Mouse (Mus musculus) neural tube, embryonic 13.5 days (tissue): ENCODE measurements around the gene Mpst. TPM values are rescaled to one million over a fixed set of nuclear protein-coding genes. Genes with fewer than 3 reads are reported as not detected.

Experiments
- ATAC-seq: fragments of 200-750 bp; cut with Nextera tagmentation; 2 replicates; pipeline ENCODE4 v1.8.0; 2017; ENCODE audit warnings: low read depth, mild to moderate bottlenecking, moderate TSS enrichment, moderate library complexity
- H3K27ac ChIP-seq: fragments of 300-500 bp; sonication (generic); replicated peaks from 2 replicates; pipeline ENCODE4 v1.5.1; 2015; ENCODE audit warnings: moderate library complexity, mild to moderate bottlenecking, inconsistent platforms
- H3K27me3 ChIP-seq: fragments of 300-500 bp; sonication (generic); 2 replicates; pipeline ENCODE4 v1.6.1; 2015; ENCODE audit warnings: mild to moderate bottlenecking, inconsistent platforms
- H3K36me3 ChIP-seq: fragments of 300-500 bp; sonication (generic); 2 replicates; pipeline ENCODE4 v1.6.1; 2015; ENCODE audit warnings: mild to moderate bottlenecking, inconsistent platforms
- H3K4me1 ChIP-seq: fragments of 300-500 bp; sonication (generic); replicated peaks from 2 replicates; pipeline ENCODE4 v1.6.1; 2015; ENCODE audit warnings: inconsistent platforms
- H3K4me2 ChIP-seq: fragments of 300-500 bp; sonication (generic); 2 replicates; pipeline ENCODE4 v1.6.1; 2015; ENCODE audit warnings: inconsistent platforms, mild to moderate bottlenecking, moderate library complexity
- H3K4me3 ChIP-seq: fragments of 300-500 bp; sonication (generic); 2 replicates; pipeline ENCODE4 v1.5.1; 2015; ENCODE audit warnings: mild to moderate bottlenecking, inconsistent platforms
- H3K9ac ChIP-seq: fragments of 300-500 bp; sonication (generic); 2 replicates; pipeline ENCODE4 v1.6.1; 2015; ENCODE audit warnings: moderate library complexity, mild to moderate bottlenecking, inconsistent platforms
- H3K9me3 ChIP-seq: fragments of 300-500 bp; sonication (generic); 2 replicates; pipeline ENCODE4 v1.6.1; 2016; ENCODE audit warnings: inconsistent platforms
- WGBS: fragments of 180-500 bp; shearing (Covaris S2); methylation state at CpG from one replicate; pipeline ENCODE4 v1.1.7; 2015; 5-methylcytosine and 5-hydroxymethylcytosine counted together
- polyA plus RNA-seq: library from polyadenylated mRNA; unstranded; fragments of >200 nt; fragmentation: Nextera tagmentation; extraction: Ambion mirVana; gene quantifications from 2 replicates; pipeline ENCODE4 v1.2.1, GENCODE M21; 2015

Mpst gene
- polyA plus RNA-seq, 1 experiment from 2014 or later: 2.3 TPM

GRCm38 (mm10) chr15:78462981-78463380 lies 56.8 kb downstream of the Mpst start:
- H3K9ac ChIP-seq: no peak overlapping the region
- H3K27ac ChIP-seq: no peak overlapping the region
- no peaks in the 10 kb centered on the region for H3K36me3 ChIP-seq
- 70% methylated on average over 2 of the region's 2 CpGs for WGBS
- no peak overlapping the region for H3K4me2 ChIP-seq
- H3K9me3 ChIP-seq: no peaks in the 10 kb centered on the region
- H3K27me3 ChIP-seq: no peaks in the 10 kb centered on the region
- no peaks in the 10 kb centered on the region for H3K4me1 ChIP-seq
- ATAC-seq: no peak
- no peak overlapping the region for H3K4me3 ChIP-seq

Other genes with a start within 250 kb of the Mpst start
- gene Ift27, start 232.3 kb upstream of the Mpst start, polyA plus RNA-seq: 88.5 and 96.9 TPM in 2 replicates
- 2.5 and 4.1 TPM in 2 replicates for gene Pvalb, start 200.0 kb upstream of the Mpst start, polyA plus RNA-seq
- gene Ncf4, start 161.6 kb upstream of the Mpst start, polyA plus RNA-seq: 1.1 and 1.9 TPM in 2 replicates
- 0.13 and 0.54 TPM in 2 replicates for gene Csf2rb2, start 100.7 kb upstream of the Mpst start, polyA plus RNA-seq
- gene Csf2rb, start 80.7 kb upstream of the Mpst start, polyA plus RNA-seq: 0.48 and 1.1 TPM in 2 replicates
- gene Tex33, start 10.5 kb upstream of the Mpst start, polyA plus RNA-seq: not detected in 2 replicates
- gene Tst, start 509 bp upstream of the Mpst start, polyA plus RNA-seq: 7.9 and 11.4 TPM in 2 replicates
- 120 and 122 TPM in 2 replicates for gene Kctd17, start 22.1 kb downstream of the Mpst start, polyA plus RNA-seq
- 0.15 and 0.28 TPM in 2 replicates for gene Tmprss6, start 62.2 kb downstream of the Mpst start, polyA plus RNA-seq
- 0.06 TPM in 1 of 2 replicates, not detected in the other for gene Il2rb, start 88.9 kb downstream of the Mpst start, polyA plus RNA-seq
- gene C1qtnf6, start 125.0 kb downstream of the Mpst start, polyA plus RNA-seq: 7.4 and 8.5 TPM in 2 replicates
- 0.25 and 0.29 TPM in 2 replicates for gene Sstr3, start 138.3 kb downstream of the Mpst start, polyA plus RNA-seq
- gene Rac2, start 166.4 kb downstream of the Mpst start, polyA plus RNA-seq: 6.4 and 8.8 TPM in 2 replicates
- 7.3 and 7.7 TPM in 2 replicates for gene Cyth4, start 190.6 kb downstream of the Mpst start, polyA plus RNA-seq